Mouse (Mus musculus) T-helper 1 cell (primary cell): ENCODE measurements at regions not wholly inside any gene's neighbourhood (a gene's known extent, or its start where the extent isn't known, plus 50 kb on each side); places are given as distances from the start of the nearest gene placed in this dataset.

Source experiments
- in situ Hi-C: fragments of 300-600 bp; cut with MboI, MseI; formaldehyde crosslinking; loops from one replicate; pipeline ENCODE4 v1.15.1; 2025; ENCODE audit warnings: high pct_unique_total_duplicates

DNA sequence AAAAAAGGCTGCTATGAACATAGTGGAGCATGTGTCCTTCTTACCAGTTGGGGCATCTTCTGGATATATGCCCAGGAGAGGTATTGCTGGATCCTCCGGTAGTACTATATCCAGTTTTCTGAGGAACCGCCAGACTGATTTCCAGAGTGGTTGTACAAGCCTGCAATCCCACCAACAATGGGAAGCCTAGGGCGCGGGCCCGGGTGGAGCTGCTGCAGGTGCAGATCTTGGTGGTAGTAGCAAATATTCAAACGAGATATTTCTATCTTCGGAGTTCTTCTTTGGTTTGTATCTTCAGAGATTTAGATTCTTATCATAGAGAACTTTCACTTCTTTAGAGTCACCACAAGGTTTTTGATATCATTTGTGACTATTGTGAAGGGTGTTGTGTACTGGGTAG lies 52.7 kb upstream of the Btbd35f27 start:
- in situ Hi-C loops: loop anchor here (10.0 kb wide), 1 partner anchor 764 kb away; no protein-coding TSS in a partner anchor
